Mouse (Mus musculus): ENCODE data around the gene Lyar. TPM values are rescaled to one million over a fixed set of nuclear protein-coding genes. Genes with fewer than 3 reads are reported as not detected.

Lyar gene
- total RNA-seq (2014; rRNA removed) (5.5 and 15.5 TPM in 2 replicates), polyA plus RNA-seq (2015; fragmentation: Nextera tagmentation; extraction: Ambion mirVana) (40.8 and 43.4 TPM in 2 replicates)

GRCm38 (mm10) chr5:38220328-38220912 lies at the start of gene Lyar, which contains the start of gene Zbtb49:
TSS of gene Lyar (plus strand) at chr5:38220470.
TSS of gene Zbtb49 (minus strand) at chr5:38220457.
- under 1% methylated on average over 53 of the region's 55 CpGs for WGBS
- H3K4me1 ChIP-seq (ENCODE audit: insufficient read depth, low read length): peaks cover 13% of the 10 kb centered on the region

GRCm38 (mm10) chr5:38173766-38174165 lies 46.5 kb upstream of the Lyar start:
- Histone ChIP-seq H3K4me3 (ENCODE audit: low read depth, low read length) (no peak overlapping the region), H3K4me1 (ENCODE audit: insufficient read depth, low read length) (no peaks in the 10 kb centered on the region; the same call in 1 of the 2 replicates), H3K9me3 (ENCODE audit: low read length) (no peaks in the 10 kb centered on the region), H3K36me3 (ENCODE audit: insufficient read depth, low read length) (no peaks in the 10 kb centered on the region), H3K27me3 (ENCODE audit: insufficient read depth, low read length) (no peaks in the 10 kb centered on the region), H3K4me2 (ENCODE audit: low read depth, low read length, poor library complexity, severe bottlenecking) (no peak overlapping the region), H3K9ac (replicated peaks; ENCODE audit: low read length, poor library complexity, severe bottlenecking) (no peak overlapping the region), H3K27ac (ENCODE audit: low read depth, low read length) (no peak overlapping the region)
- TF ChIP-seq CTCF (IDR thresholded peaks at IDR 0.05): no peak
- 57% methylated on average over 5 of the region's 5 CpGs for WGBS
- DNase-seq (ENCODE audit: low spot score): no peak
- ATAC-seq (ENCODE audit: low FRiP score): no peak

More at GRCm38 (mm10) chr5:38220328-38220912, at the start of gene Lyar, which contains the start of gene Zbtb49:
- Histone ChIP-seq H3K4me3 (ENCODE audit: low read depth, low read length) (peak within 1 kb of the TSS; percentile 92), H3K27me3 (ENCODE audit: insufficient read depth, low read length) (no peaks in the 10 kb centered on the region), H3K36me3 (ENCODE audit: insufficient read depth, low read length) (0 out of 2 replicates have a peak, but pooled peaks cover 9% of the 10 kb centered on the region), H3K9me3 (ENCODE audit: low read length) (no peaks in the 10 kb centered on the region), H3K9ac (replicated peaks; ENCODE audit: low read length, poor library complexity, severe bottlenecking) (peak within 1 kb of the TSS; percentile 91), H3K27ac (ENCODE audit: low read depth, low read length) (peak within 1 kb of the TSS; percentile 87), H3K4me2 (ENCODE audit: low read depth, low read length, poor library complexity, severe bottlenecking) (peak within 1 kb of the TSS; percentile 70)
- DNase-seq (ENCODE audit: low spot score) (peak; percentile 92), ATAC-seq (ENCODE audit: low FRiP score) (peak; percentile 92)
- peak; percentile 36 for TF ChIP-seq CTCF (IDR thresholded peaks at IDR 0.05)

GRCm38 (mm10) chr5:38174256-38174912 lies 45.9 kb upstream of the Lyar start:
- 75% methylated on average over 16 of the region's 16 CpGs for WGBS
- DNase-seq (ENCODE audit: low spot score) (no peak), ATAC-seq (ENCODE audit: low FRiP score) (no peak)
- H3K27ac ChIP-seq (ENCODE audit: low read depth, low read length): no peak overlapping the region
- H3K4me3 ChIP-seq (ENCODE audit: low read depth, low read length): no peak overlapping the region
- H3K4me2 ChIP-seq (ENCODE audit: low read depth, low read length, poor library complexity, severe bottlenecking): no peak overlapping the region
- H3K9ac ChIP-seq (replicated peaks; ENCODE audit: low read length, poor library complexity, severe bottlenecking): no peak overlapping the region
- no peaks in the 10 kb centered on the region for H3K36me3 ChIP-seq (ENCODE audit: insufficient read depth, low read length)
- no peak for TF ChIP-seq CTCF (IDR thresholded peaks at IDR 0.05)
- H3K9me3 ChIP-seq (ENCODE audit: low read length): no peaks in the 10 kb centered on the region
- H3K4me1 ChIP-seq (ENCODE audit: insufficient read depth, low read length): no peaks in the 10 kb centered on the region
- no peaks in the 10 kb centered on the region for H3K27me3 ChIP-seq (ENCODE audit: insufficient read depth, low read length)

- no peak for TF ChIP-seq CTCF (IDR thresholded peaks at IDR 0.05)
- no peaks in the 10 kb centered on the region for H3K36me3 ChIP-seq (ENCODE audit: insufficient read depth, low read length)
- ATAC-seq (ENCODE audit: low FRiP score) (no peak), DNase-seq (ENCODE audit: low spot score) (no peak)
- no peaks in the 10 kb centered on the region for H3K4me1 ChIP-seq (ENCODE audit: insufficient read depth, low read length)
- H3K4me3 ChIP-seq (ENCODE audit: low read depth, low read length): no peak overlapping the region
- no peak overlapping the region for H3K4me2 ChIP-seq (ENCODE audit: low read depth, low read length, poor library complexity, severe bottlenecking)
- no peaks in the 10 kb centered on the region for H3K9me3 ChIP-seq (ENCODE audit: low read length)
- H3K9ac ChIP-seq (replicated peaks; ENCODE audit: low read length, poor library complexity, severe bottlenecking): no peak overlapping the region
- H3K27me3 ChIP-seq (ENCODE audit: insufficient read depth, low read length): no peaks in the 10 kb centered on the region
- 87% methylated on average over 6 of the region's 6 CpGs for WGBS
- no peak overlapping the region for H3K27ac ChIP-seq (ENCODE audit: low read depth, low read length)
These were observed 35.5 kb upstream of the Lyar start for GRCm38 (mm10) chr5:38184688-38185285.

GRCm38 (mm10) chr5:38187006-38187405 lies 33.3 kb upstream of the Lyar start:
- no peak for ATAC-seq (ENCODE audit: low FRiP score)
- no peak for TF ChIP-seq CTCF (IDR thresholded peaks at IDR 0.05)
- H3K9me3 ChIP-seq (ENCODE audit: low read length): no peaks in the 10 kb centered on the region

GRCm38 (mm10) chr5:38190907-38191306 lies 29.4 kb upstream of the Lyar start:
- 96% methylated on average over 3 of the region's 3 CpGs for WGBS
- Histone ChIP-seq H3K27me3 (ENCODE audit: insufficient read depth, low read length) (no peaks in the 10 kb centered on the region), H3K9me3 (ENCODE audit: low read length) (no peaks in the 10 kb centered on the region), H3K9ac (replicated peaks; ENCODE audit: low read length, poor library complexity, severe bottlenecking) (no peak overlapping the region), H3K27ac (ENCODE audit: low read depth, low read length) (no peak overlapping the region), H3K36me3 (ENCODE audit: insufficient read depth, low read length) (no peaks in the 10 kb centered on the region), H3K4me3 (ENCODE audit: low read depth, low read length) (no peak overlapping the region), H3K4me1 (ENCODE audit: insufficient read depth, low read length) (no peaks in the 10 kb centered on the region), H3K4me2 (ENCODE audit: low read depth, low read length, poor library complexity, severe bottlenecking) (no peak overlapping the region)
- DNase-seq (ENCODE audit: low spot score): no peak
- TF ChIP-seq CTCF (IDR thresholded peaks at IDR 0.05): no peak
- no peak for ATAC-seq (ENCODE audit: low FRiP score)

More at GRCm38 (mm10) chr5:38187006-38187405, 33.3 kb upstream of the Lyar start:
- no peak overlapping the region for H3K4me3 ChIP-seq (ENCODE audit: low read depth, low read length)
- H3K4me1 ChIP-seq (ENCODE audit: insufficient read depth, low read length): no peaks in the 10 kb centered on the region
- no peaks in the 10 kb centered on the region for H3K36me3 ChIP-seq (ENCODE audit: insufficient read depth, low read length)
- no peak for DNase-seq (ENCODE audit: low spot score)
- no peak overlapping the region for H3K27ac ChIP-seq (ENCODE audit: low read depth, low read length)
- H3K4me2 ChIP-seq (ENCODE audit: low read depth, low read length, poor library complexity, severe bottlenecking): no peak overlapping the region
- no peak overlapping the region for H3K9ac ChIP-seq (replicated peaks; ENCODE audit: low read length, poor library complexity, severe bottlenecking)
- 86% methylated on average over 2 of the region's 2 CpGs for WGBS
- no peaks in the 10 kb centered on the region for H3K27me3 ChIP-seq (ENCODE audit: insufficient read depth, low read length)
